Mouse (Mus musculus) hindbrain, embryonic 12.5 days (tissue): ENCODE results near the gene Oprm1. TPM values are rescaled to one million over a fixed set of nuclear protein-coding genes. Genes with fewer than 3 reads are reported as not detected.

Source experiments
- ATAC-seq: fragments of 200-750 bp; cut with Nextera tagmentation; 2 replicates; pipeline ENCODE4 v1.8.0; 2017; ENCODE audit warnings: moderate TSS enrichment; ENCODE audit not compliant: low FRiP score
- H3K27ac ChIP-seq: fragments of 300-500 bp; sonication (generic); 2 replicates; pipeline ENCODE4 v1.5.1; 2016; ENCODE audit warnings: mild to moderate bottlenecking
- H3K27me3 ChIP-seq: fragments of 300-500 bp; sonication (generic); 2 replicates; pipeline ENCODE4 v1.6.1; 2016; ENCODE audit warnings: mild to moderate bottlenecking
- H3K36me3 ChIP-seq: fragments of 300-500 bp; sonication (generic); 2 replicates; pipeline ENCODE4 v1.6.1; 2016; ENCODE audit warnings: mild to moderate bottlenecking
- H3K4me1 ChIP-seq: fragments of 300-500 bp; sonication (generic); 2 replicates; pipeline ENCODE4 v1.6.1; 2016
- H3K4me2 ChIP-seq: fragments of 300-500 bp; sonication (generic); replicated peaks from 2 replicates; pipeline ENCODE4 v1.6.1; 2016; ENCODE audit warnings: mild to moderate bottlenecking
- H3K4me3 ChIP-seq: fragments of 300-500 bp; sonication (generic); 2 replicates; pipeline ENCODE4 v1.5.1; 2016; ENCODE audit warnings: mild to moderate bottlenecking
- H3K9ac ChIP-seq: fragments of 300-500 bp; sonication (generic); 2 replicates; pipeline ENCODE4 v1.6.1; 2016; ENCODE audit warnings: mild to moderate bottlenecking, moderate library complexity
- H3K9me3 ChIP-seq: fragments of 300-500 bp; sonication (generic); replicated peaks from 2 replicates; pipeline ENCODE4 v1.6.1; 2016; ENCODE audit warnings: mild to moderate bottlenecking
- WGBS: fragments of 180-500 bp; shearing (Covaris S2); methylation state at CpG from one replicate; pipeline ENCODE4 v1.1.7; 2016; 5-methylcytosine and 5-hydroxymethylcytosine counted together
- polyA plus RNA-seq: library from polyadenylated mRNA; unstranded; fragments of >200 nt; fragmentation: Nextera tagmentation; extraction: Ambion mirVana; gene quantifications from 2 replicates; pipeline ENCODE4 v1.2.1, GENCODE M21; 2016

Gene Oprm1
- 0.56 and 1.1 TPM in 2 replicates for polyA plus RNA-seq

GRCm38 (mm10) chr10:6758206-6758605, at the start of gene Oprm1:
Gene Oprm1, plus strand, starts transcription at chr10:6758506.
- Histone ChIP-seq H3K4me2 (no peak within 1 kb of the TSS), H3K27ac (no peak within 1 kb of the TSS), H3K9me3 (no peaks in the 10 kb centered on the region), H3K36me3 (no peaks in the 10 kb centered on the region), H3K4me1 (no peaks in the 10 kb centered on the region), H3K4me3 (no peak within 1 kb of the TSS), H3K27me3 (no peaks in the 10 kb centered on the region), H3K9ac (no peak within 1 kb of the TSS)
- ATAC-seq: no peak
- WGBS: 96% methylated on average over 3 of the region's 3 CpGs

- Histone ChIP-seq H3K4me1 (no peaks in the 10 kb centered on the region), H3K4me2 (no peak overlapping the region), H3K27ac (no peak overlapping the region), H3K36me3 (no peaks in the 10 kb centered on the region), H3K4me3 (no peak overlapping the region), H3K9ac (no peak overlapping the region), H3K9me3 (no peaks in the 10 kb centered on the region), H3K27me3 (no peaks in the 10 kb centered on the region)
- WGBS: 85% methylated on average over 4 of the region's 4 CpGs
- no peak for ATAC-seq
Measured at GRCm38 (mm10) chr10:6717181-6717948, 40.9 kb upstream of the Oprm1 start.

- 71% methylated on average over 1 of the region's 1 CpGs for WGBS
- no peak for ATAC-seq
- no peak overlapping the region for H3K4me3 ChIP-seq
- 0 out of 2 replicates have a peak, but pooled peaks cover 2% of the 10 kb centered on the region for H3K9me3 ChIP-seq
- H3K4me1 ChIP-seq: no peaks in the 10 kb centered on the region
- no peaks in the 10 kb centered on the region for H3K27me3 ChIP-seq
- no peak overlapping the region for H3K27ac ChIP-seq
- no peak overlapping the region for H3K4me2 ChIP-seq
- H3K9ac ChIP-seq: no peak overlapping the region
- no peaks in the 10 kb centered on the region for H3K36me3 ChIP-seq
Measured at GRCm38 (mm10) chr10:6723765-6724164, 34.5 kb upstream of the Oprm1 start.

GRCm38 (mm10) chr10:6728469-6728868, 29.8 kb upstream of the Oprm1 start:
- Histone ChIP-seq H3K27ac (no peak overlapping the region), H3K4me3 (no peak overlapping the region), H3K36me3 (no peaks in the 10 kb centered on the region), H3K27me3 (no peaks in the 10 kb centered on the region), H3K9me3 (0 out of 2 replicates have a peak, but pooled peaks cover 2% of the 10 kb centered on the region), H3K4me2 (no peak overlapping the region), H3K9ac (no peak overlapping the region), H3K4me1 (no peaks in the 10 kb centered on the region)
- 92% methylated on average over 3 of the region's 3 CpGs for WGBS
- ATAC-seq: no peak

- H3K9ac ChIP-seq: no peak overlapping the region
- 91% methylated on average over 5 of the region's 5 CpGs for WGBS
- H3K9me3 ChIP-seq: no peaks in the 10 kb centered on the region
- no peaks in the 10 kb centered on the region for H3K4me1 ChIP-seq
- ATAC-seq: no peak
- H3K4me2 ChIP-seq: no peak overlapping the region
- H3K27ac ChIP-seq: no peak overlapping the region
- H3K36me3 ChIP-seq: no peaks in the 10 kb centered on the region
- H3K4me3 ChIP-seq: no peak overlapping the region
- no peaks in the 10 kb centered on the region for H3K27me3 ChIP-seq
Measured at GRCm38 (mm10) chr10:6753375-6753774, 4.9 kb upstream of the Oprm1 start.

- no peaks in the 10 kb centered on the region for H3K27me3 ChIP-seq
- WGBS: 89% methylated on average over 2 of the region's 2 CpGs
- no peaks in the 10 kb centered on the region for H3K36me3 ChIP-seq
- no peaks in the 10 kb centered on the region for H3K9me3 ChIP-seq
- H3K4me1 ChIP-seq: no peaks in the 10 kb centered on the region
- H3K9ac ChIP-seq: no peak within 1 kb of the TSS
- H3K4me3 ChIP-seq: no peak within 1 kb of the TSS
- H3K27ac ChIP-seq: no peak within 1 kb of the TSS
- H3K4me2 ChIP-seq: no peak within 1 kb of the TSS
- no peak for ATAC-seq
Measured at GRCm38 (mm10) chr10:6761287-6761811, 3.0 kb downstream of the Oprm1 start, which contains the start of gene Gm10945. Gene Gm10945, minus strand, starts transcription at chr10:6761761.

GRCm38 (mm10) chr10:6788517-6789237, 30.4 kb downstream of the Oprm1 start:
- Histone ChIP-seq H3K4me3 (peak overlapping the region; percentile 26), H3K27ac (no peak overlapping the region), H3K4me2 (peak overlapping the region; percentile 48), H3K4me1 (no peaks in the 10 kb centered on the region), H3K9ac (no peak overlapping the region), H3K27me3 (peaks cover 15% of the 10 kb centered on the region; the same call in 1 of the 2 replicates), H3K9me3 (no peaks in the 10 kb centered on the region), H3K36me3 (no peaks in the 10 kb centered on the region)
- peak; percentile 83 for ATAC-seq
- WGBS: 5% methylated on average over 25 of the region's 25 CpGs

GRCm38 (mm10) chr10:6790226-6790625, 31.9 kb downstream of the Oprm1 start:
- Histone ChIP-seq H3K4me2 (no peak overlapping the region), H3K9me3 (no peaks in the 10 kb centered on the region), H3K9ac (no peak overlapping the region), H3K4me1 (no peaks in the 10 kb centered on the region), H3K27ac (no peak overlapping the region), H3K27me3 (peaks cover 15% of the 10 kb centered on the region; the same call in 1 of the 2 replicates), H3K36me3 (no peaks in the 10 kb centered on the region), H3K4me3 (no peak overlapping the region)
- ATAC-seq: no peak

- Histone ChIP-seq H3K4me3 (no peak overlapping the region), H3K36me3 (no peaks in the 10 kb centered on the region), H3K4me1 (no peaks in the 10 kb centered on the region), H3K9ac (no peak overlapping the region), H3K9me3 (no peaks in the 10 kb centered on the region), H3K4me2 (no peak overlapping the region), H3K27ac (no peak overlapping the region), H3K27me3 (no peaks in the 10 kb centered on the region)
- 20% methylated on average over 1 of the region's 1 CpGs for WGBS
- ATAC-seq: no peak
Measured at GRCm38 (mm10) chr10:6820626-6821025, 62.3 kb downstream of the Oprm1 start.

GRCm38 (mm10) chr10:6842225-6842624, 83.9 kb downstream of the Oprm1 start:
- H3K4me3 ChIP-seq: no peak overlapping the region
- no peak overlapping the region for H3K4me2 ChIP-seq
- no peaks in the 10 kb centered on the region for H3K9me3 ChIP-seq
- H3K27ac ChIP-seq: no peak overlapping the region
- no peaks in the 10 kb centered on the region for H3K4me1 ChIP-seq
- no peaks in the 10 kb centered on the region for H3K27me3 ChIP-seq
- H3K36me3 ChIP-seq: no peaks in the 10 kb centered on the region
- no peak overlapping the region for H3K9ac ChIP-seq
- WGBS: 85% methylated on average over 1 of the region's 1 CpGs
- ATAC-seq: no peak

GRCm38 (mm10) chr10:6846283-6846682, 88.0 kb downstream of the Oprm1 start:
- no peak overlapping the region for H3K27ac ChIP-seq
- no peaks in the 10 kb centered on the region for H3K4me1 ChIP-seq
- H3K4me2 ChIP-seq: no peak overlapping the region
- ATAC-seq: no peak
- no peaks in the 10 kb centered on the region for H3K9me3 ChIP-seq
- H3K27me3 ChIP-seq: no peaks in the 10 kb centered on the region
- WGBS: 91% methylated on average over 1 of the region's 1 CpGs
- H3K36me3 ChIP-seq: no peaks in the 10 kb centered on the region
- no peak overlapping the region for H3K4me3 ChIP-seq
- H3K9ac ChIP-seq: no peak overlapping the region

- no peak for ATAC-seq
- Histone ChIP-seq H3K36me3 (no peaks in the 10 kb centered on the region), H3K4me1 (no peaks in the 10 kb centered on the region), H3K4me3 (no peak overlapping the region), H3K27ac (no peak overlapping the region), H3K4me2 (no peak overlapping the region), H3K9ac (no peak overlapping the region), H3K9me3 (no peaks in the 10 kb centered on the region), H3K27me3 (no peaks in the 10 kb centered on the region)
- 70% methylated on average over 7 of the region's 7 CpGs for WGBS
Measured at GRCm38 (mm10) chr10:6848162-6848754, 90.0 kb downstream of the Oprm1 start.
